Mouse (Mus musculus) forebrain, embryonic 16.5 days (tissue): ENCODE measurements around the gene Kdm5b. TPM values are rescaled to one million over a fixed set of nuclear protein-coding genes. Genes with fewer than 3 reads are reported as not detected.

Experiments used
- ATAC-seq: fragments of 200-750 bp; cut with Nextera tagmentation; 2 replicates; pipeline ENCODE4 v1.8.0; 2017; ENCODE audit warnings: mild to moderate bottlenecking, moderate library complexity
- H3K27ac ChIP-seq: fragments of 300-500 bp; sonication (generic); 2 replicates; pipeline ENCODE4 v1.5.1; 2014; ENCODE audit warnings: low read length, control low read depth
- H3K27me3 ChIP-seq: fragments of 300-500 bp; sonication (generic); replicated peaks from 2 replicates; pipeline ENCODE4 v1.6.1; 2014; ENCODE audit warnings: low read length; ENCODE audit not compliant: control insufficient read depth, insufficient read depth
- H3K36me3 ChIP-seq: fragments of 300-500 bp; sonication (generic); 2 replicates; pipeline ENCODE4 v1.6.1; 2014; ENCODE audit not compliant: control insufficient read depth, insufficient read depth
- H3K4me1 ChIP-seq: fragments of 300-500 bp; sonication (generic); replicated peaks from 2 replicates; pipeline ENCODE4 v1.6.1; 2014; ENCODE audit warnings: low read length; ENCODE audit not compliant: control insufficient read depth, insufficient read depth
- H3K4me2 ChIP-seq: fragments of 300-500 bp; sonication (generic); 2 replicates; pipeline ENCODE4 v1.6.1; 2014; ENCODE audit warnings: mild to moderate bottlenecking, low read length, control low read depth
- H3K4me3 ChIP-seq: fragments of 300-500 bp; sonication (generic); replicated peaks from 2 replicates; pipeline ENCODE4 v1.5.1; 2014; ENCODE audit warnings: mild to moderate bottlenecking, low read length, control low read depth
- H3K9ac ChIP-seq: fragments of 300-500 bp; sonication (generic); replicated peaks from 2 replicates; pipeline ENCODE4 v1.6.1; 2014; ENCODE audit warnings: low read depth, low read length, control low read depth
- H3K9me3 ChIP-seq: fragments of 300-500 bp; sonication (generic); 2 replicates; pipeline ENCODE4 v1.6.1; 2016; ENCODE audit warnings: low read length; ENCODE audit not compliant: control insufficient read depth
- WGBS: fragments of 180-500 bp; shearing (Covaris S2); extraction: QIAGEN DNeasy Blood & Tissue Kit; methylation state at CpG from one replicate; pipeline ENCODE4 v1.1.7; 2014; 5-methylcytosine and 5-hydroxymethylcytosine counted together
- polyA plus RNA-seq: library from polyadenylated mRNA; unstranded; fragments of >200 nt; fragmentation: Nextera tagmentation; extraction: Ambion mirVana; gene quantifications from 2 replicates; pipeline ENCODE4 v1.2.1, GENCODE M21; 2015

The Kdm5b gene
- polyA plus RNA-seq, 1 experiment from 2014 or later = 103 TPM

GRCm38 (mm10) chr1:134645408-134646200 is 85.6 kb downstream of the Kdm5b start:
- Histone ChIP-seq H3K9ac (peak overlapping the region; percentile 35; the same call in 1 of the 2 replicates), H3K4me1 (peaks cover 16% of the 10 kb centered on the region), H3K4me2 (peak overlapping the region; percentile 84), H3K36me3 (no peaks in the 10 kb centered on the region), H3K9me3 (no peaks in the 10 kb centered on the region), H3K4me3 (peak overlapping the region; percentile 49), H3K27ac (no peak overlapping the region), H3K27me3 (peaks cover 48% of the 10 kb centered on the region)
- 18% methylated on average over 16 of the region's 16 CpGs for WGBS
- ATAC-seq = no peak

GRCm38 (mm10) chr1:134646261-134646962 is 86.4 kb downstream of the Kdm5b start, which contains the start of gene Syt2:
Gene Syt2 (plus strand): TSS chr1:134646677.
- Histone ChIP-seq H3K9ac (peak within 1 kb of the TSS; percentile 35), H3K4me2 (peak within 1 kb of the TSS; percentile 84), H3K27me3 (peaks cover 48% of the 10 kb centered on the region), H3K9me3 (no peaks in the 10 kb centered on the region), H3K4me1 (peaks cover 21% of the 10 kb centered on the region), H3K4me3 (peak within 1 kb of the TSS; percentile 49), H3K27ac (no peak within 1 kb of the TSS), H3K36me3 (no peaks in the 10 kb centered on the region)
- ATAC-seq = peak; percentile 83
- 0% methylated on average over 42 of the region's 63 CpGs for WGBS

GRCm38 (mm10) chr1:134646963-134647282 is 87.0 kb downstream of the Kdm5b start:
- ATAC-seq = 0 out of 2 replicates have a peak, but pooled peaks have one; percentile 8
- no peaks in the 10 kb centered on the region for H3K9me3 ChIP-seq

DNA sequence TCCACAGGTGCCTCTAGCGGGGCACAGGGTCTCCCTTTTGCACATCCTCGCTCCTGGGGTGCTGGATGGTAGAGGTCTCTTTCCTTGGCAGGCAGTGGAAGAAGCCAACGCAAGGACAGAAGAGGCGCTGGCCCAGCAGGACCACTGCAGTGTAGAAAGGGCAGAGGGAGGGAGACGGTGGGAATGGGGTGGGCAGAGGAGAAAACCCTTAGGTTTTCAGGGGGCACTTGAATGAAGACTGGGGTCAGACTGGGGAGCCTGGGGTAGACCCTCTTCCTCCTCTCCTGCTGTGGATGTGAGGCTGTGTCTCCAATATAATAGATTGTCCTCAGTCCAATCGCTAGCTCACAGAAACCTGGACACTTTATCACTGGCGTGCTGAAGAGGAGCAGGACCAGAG is 87.6 kb downstream of the Kdm5b start:
- Histone ChIP-seq H3K4me3 (no peak overlapping the region), H3K36me3 (no peaks in the 10 kb centered on the region), H3K9ac (no peak overlapping the region), H3K9me3 (no peaks in the 10 kb centered on the region), H3K27ac (no peak overlapping the region), H3K4me1 (peaks cover 31% of the 10 kb centered on the region), H3K27me3 (peaks cover 47% of the 10 kb centered on the region), H3K4me2 (no peak overlapping the region)
- 25% methylated on average over 7 of the region's 7 CpGs for WGBS
- ATAC-seq = no peak

More at GRCm38 (mm10) chr1:134646963-134647282, 87.0 kb downstream of the Kdm5b start:
- 1% methylated on average over 28 of the region's 28 CpGs for WGBS
- peak overlapping the region; percentile 84 for H3K4me2 ChIP-seq
- no peak overlapping the region for H3K27ac ChIP-seq
- H3K36me3 ChIP-seq = no peaks in the 10 kb centered on the region
- peak overlapping the region; percentile 49 for H3K4me3 ChIP-seq
- peak overlapping the region; percentile 16 for H3K9ac ChIP-seq
- peaks cover 48% of the 10 kb centered on the region for H3K27me3 ChIP-seq
- peaks cover 25% of the 10 kb centered on the region for H3K4me1 ChIP-seq

GRCm38 (mm10) chr1:134650816-134651215 is 90.8 kb downstream of the Kdm5b start:
- no peak for ATAC-seq
- 69% methylated on average over 5 of the region's 5 CpGs for WGBS

DNA sequence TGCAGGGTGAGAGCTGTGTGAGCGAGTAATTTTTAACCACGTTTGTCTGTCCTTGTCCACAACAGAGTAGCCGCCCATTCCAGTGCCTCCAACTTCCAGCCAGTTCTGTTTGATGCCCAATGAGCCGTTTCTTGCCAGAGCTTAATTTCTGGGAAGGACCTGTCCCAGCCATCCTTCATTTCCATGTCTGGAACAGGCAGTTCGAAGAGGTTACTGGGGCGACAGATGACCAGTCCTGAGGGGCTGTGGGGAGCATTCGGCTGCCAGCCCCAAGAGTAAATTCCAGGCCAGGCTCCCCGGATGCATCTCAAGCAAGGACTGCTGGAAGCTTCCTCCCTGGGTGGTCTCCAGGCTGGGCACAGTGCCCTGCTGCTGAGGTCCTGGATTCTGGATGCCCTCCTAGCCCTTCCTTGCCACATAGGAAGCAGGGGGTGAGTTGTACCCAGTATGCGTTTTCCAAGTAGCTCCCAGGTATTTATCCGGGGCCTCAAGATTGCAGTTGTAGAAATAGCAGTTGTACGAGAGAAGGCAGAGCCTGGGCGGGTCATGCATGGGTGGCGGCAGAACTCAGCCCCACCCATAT is 91.4 kb downstream of the Kdm5b start:
- 40% methylated on average over 13 of the region's 13 CpGs for WGBS
- no peak overlapping the region for H3K4me3 ChIP-seq
- peaks cover 30% of the 10 kb centered on the region for H3K27me3 ChIP-seq
- H3K9me3 ChIP-seq = no peaks in the 10 kb centered on the region
- H3K27ac ChIP-seq = no peak overlapping the region
- H3K4me2 ChIP-seq = no peak overlapping the region
- no peak overlapping the region for H3K9ac ChIP-seq
- H3K4me1 ChIP-seq = peaks cover 24% of the 10 kb centered on the region
- no peaks in the 10 kb centered on the region for H3K36me3 ChIP-seq
- ATAC-seq = peak; percentile 37; the same call in 1 of the 2 replicates

More at GRCm38 (mm10) chr1:134650816-134651215, 90.8 kb downstream of the Kdm5b start:
- no peak overlapping the region for H3K4me2 ChIP-seq
- no peaks in the 10 kb centered on the region for H3K9me3 ChIP-seq
- H3K4me1 ChIP-seq = peaks cover 29% of the 10 kb centered on the region
- H3K27ac ChIP-seq = no peak overlapping the region
- H3K27me3 ChIP-seq = peaks cover 35% of the 10 kb centered on the region
- no peak overlapping the region for H3K9ac ChIP-seq
- no peak overlapping the region for H3K4me3 ChIP-seq
- H3K36me3 ChIP-seq = no peaks in the 10 kb centered on the region

DNA sequence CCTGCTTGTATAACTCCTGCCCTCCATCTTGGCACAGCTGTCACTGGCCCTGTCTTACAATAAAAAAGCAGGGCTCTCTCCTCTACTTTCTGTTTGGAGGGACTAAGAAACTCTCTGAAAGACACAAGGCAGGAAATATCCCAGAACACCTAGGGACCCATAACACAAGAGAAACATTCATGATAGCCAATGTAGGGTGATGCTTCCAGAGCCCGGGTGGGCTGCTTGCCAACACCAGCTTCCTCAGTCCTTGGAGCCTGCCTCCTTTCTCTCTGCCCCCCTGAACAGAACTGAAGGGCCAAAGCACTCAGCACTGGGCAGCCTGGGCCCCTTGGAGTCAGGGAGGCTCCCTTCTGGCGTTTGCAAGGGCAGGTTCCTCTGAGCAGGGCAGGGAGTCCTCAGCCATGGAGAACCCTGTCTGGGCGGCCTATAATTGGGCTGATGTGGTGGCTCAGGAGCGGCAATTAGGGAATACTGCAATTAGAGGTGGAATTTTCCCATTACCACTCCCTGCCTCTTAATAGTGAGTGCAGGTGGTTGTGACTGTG is 92.0 kb downstream of the Kdm5b start:
- H3K27ac ChIP-seq = no peak overlapping the region
- ATAC-seq = peak; percentile 55

GRCm38 (mm10) chr1:134653603-134654257 is 93.8 kb downstream of the Kdm5b start:
- Histone ChIP-seq H3K27me3 (peaks cover 7% of the 10 kb centered on the region), H3K4me3 (no peak overlapping the region), H3K36me3 (no peaks in the 10 kb centered on the region), H3K27ac (no peak overlapping the region), H3K9ac (no peak overlapping the region), H3K9me3 (no peaks in the 10 kb centered on the region), H3K4me1 (peaks cover 15% of the 10 kb centered on the region), H3K4me2 (no peak overlapping the region)
- 6% methylated on average over 10 of the region's 10 CpGs for WGBS
- no peak for ATAC-seq

More for the DNA sequence above, 92.0 kb downstream of the Kdm5b start:
- no peak overlapping the region for H3K4me3 ChIP-seq
- H3K36me3 ChIP-seq = no peaks in the 10 kb centered on the region
- H3K9me3 ChIP-seq = no peaks in the 10 kb centered on the region
- WGBS = 10% methylated on average over 4 of the region's 4 CpGs
- H3K4me1 ChIP-seq = peaks cover 18% of the 10 kb centered on the region
- H3K9ac ChIP-seq = no peak overlapping the region
- peaks cover 25% of the 10 kb centered on the region for H3K27me3 ChIP-seq
- H3K4me2 ChIP-seq = no peak overlapping the region
